Mouse (Mus musculus) liver, adult 2 months (tissue): ENCODE measurements around the gene Egflam.

Source experiments
- CTCF ChIP-seq: fragments of 200-500 bp; IDR thresholded peaks from 2 replicates; pipeline ENCODE4 v1.5.1; 2011; ENCODE audit warnings: low read depth, low read length, control low read depth
- POLR2A ChIP-seq: fragments of 200-500 bp; IDR thresholded peaks from 2 replicates; pipeline ENCODE4 v1.6.1; 2011; ENCODE audit warnings: low read length, control low read depth; ENCODE audit not compliant: insufficient read depth; ENCODE audit errors: extremely low read depth

GRCm38 (mm10) chr15:7208180-7208579, 190.0 kb downstream of the Egflam start:
- TF ChIP-seq CTCF = no peak
- no peak for TF ChIP-seq POLR2A
